Mouse (Mus musculus): ENCODE results near the gene Adal.
A peak's percentile ranks its signal among the peaks of the same experiment; 100 is the strongest.

GRCm38 (mm10) chr2:121153100-121153499 is 12.9 kb downstream of the Adal start:
- TF ChIP-seq CTCF (conservative IDR thresholded peaks at IDR 0.05; ENCODE audit: insufficient read depth, insufficient read length, low read depth, low read length) (peak; percentile 35; the same call in 1 of the 2 replicates), POLR2A (IDR thresholded peaks at IDR 0.05; ENCODE audit: low read depth, low read length) (no peak)

Measured in kidney, adult 2 months (tissue).